Mouse (Mus musculus): ENCODE results near the gene Gjc2.

The Gjc2 gene

GRCm38 (mm10) chr11:59209003-59209441, 26.0 kb upstream of the Gjc2 start:
- DNase-seq (ENCODE audit: extremely low read depth, insufficient read length, low spot score), result peak; percentile 60

GRCm38 (mm10) chr11:59208153-59208831, 25.3 kb upstream of the Gjc2 start, which contains the start of gene 2310033P09Rik:
Gene 2310033P09Rik, plus strand, starts transcription at chr11:59208321.
- DNase-seq (ENCODE audit: extremely low read depth, insufficient read length, low spot score), result peak; percentile 95

DNA sequence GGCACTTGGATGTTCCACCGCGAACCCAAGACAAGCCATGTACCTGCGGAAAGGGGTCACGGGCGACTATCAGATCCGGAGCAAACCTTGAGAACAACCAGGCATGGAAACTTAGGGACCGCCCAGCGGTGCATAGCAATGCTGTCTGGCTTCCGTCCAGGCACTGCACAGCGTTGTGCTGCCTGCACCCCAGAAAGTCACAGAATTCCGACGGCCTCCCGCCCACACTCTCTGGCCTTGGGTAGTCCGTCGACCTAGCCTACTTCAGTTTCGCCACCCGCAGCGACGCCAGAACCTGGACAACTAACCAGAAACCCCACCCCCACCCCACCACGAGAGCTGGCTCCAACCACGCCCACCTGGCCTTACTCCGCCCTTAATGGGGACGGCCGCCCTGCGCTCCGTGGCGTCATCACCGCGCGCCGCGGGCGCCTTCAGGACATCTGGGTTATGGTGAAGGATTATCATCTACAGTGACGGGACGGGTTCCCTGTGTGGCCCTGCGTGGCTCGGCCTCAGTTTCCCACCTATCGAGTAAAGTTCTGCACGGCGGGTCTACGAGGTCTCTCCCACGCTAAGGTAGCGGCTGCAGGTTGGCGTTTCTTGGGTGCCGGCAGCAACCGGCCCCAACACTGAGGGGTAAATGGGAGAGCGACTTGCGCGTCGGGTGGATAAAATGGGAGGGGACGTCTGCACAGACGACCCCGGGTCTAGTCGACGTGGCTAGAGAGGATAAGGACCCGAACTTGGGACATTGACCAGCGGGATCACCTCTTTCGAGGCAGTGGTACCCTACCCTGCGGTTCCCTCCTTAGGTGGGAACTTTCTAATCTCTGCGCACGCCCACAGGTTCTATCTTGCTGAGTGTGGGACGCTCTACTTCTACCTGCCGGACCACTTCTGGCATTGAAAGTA, 19.3 kb upstream of the Gjc2 start, which contains the start of gene Mrpl55:
Mrpl55 (plus strand) TSS at position 406 of the 915 bp plus-strand sequence.
- peak; percentile 97 for DNase-seq (ENCODE audit: extremely low read depth, insufficient read length, low spot score)

- no peak for DNase-seq (ENCODE audit: extremely low read depth, insufficient read length, low spot score)
These were observed 18.4 kb upstream of the Gjc2 start for GRCm38 (mm10) chr11:59201216-59202002.

- no peak for DNase-seq (ENCODE audit: extremely low read depth, insufficient read length, low spot score)
These were observed 13.2 kb upstream of the Gjc2 start for GRCm38 (mm10) chr11:59196230-59196629.

GRCm38 (mm10) chr11:59192059-59192386, 9.0 kb upstream of the Gjc2 start, which contains the start of gene Guk1:
Gene Guk1, minus strand, starts transcription at chr11:59192212.
- no peak for DNase-seq (ENCODE audit: extremely low read depth, insufficient read length, low spot score)

DNA sequence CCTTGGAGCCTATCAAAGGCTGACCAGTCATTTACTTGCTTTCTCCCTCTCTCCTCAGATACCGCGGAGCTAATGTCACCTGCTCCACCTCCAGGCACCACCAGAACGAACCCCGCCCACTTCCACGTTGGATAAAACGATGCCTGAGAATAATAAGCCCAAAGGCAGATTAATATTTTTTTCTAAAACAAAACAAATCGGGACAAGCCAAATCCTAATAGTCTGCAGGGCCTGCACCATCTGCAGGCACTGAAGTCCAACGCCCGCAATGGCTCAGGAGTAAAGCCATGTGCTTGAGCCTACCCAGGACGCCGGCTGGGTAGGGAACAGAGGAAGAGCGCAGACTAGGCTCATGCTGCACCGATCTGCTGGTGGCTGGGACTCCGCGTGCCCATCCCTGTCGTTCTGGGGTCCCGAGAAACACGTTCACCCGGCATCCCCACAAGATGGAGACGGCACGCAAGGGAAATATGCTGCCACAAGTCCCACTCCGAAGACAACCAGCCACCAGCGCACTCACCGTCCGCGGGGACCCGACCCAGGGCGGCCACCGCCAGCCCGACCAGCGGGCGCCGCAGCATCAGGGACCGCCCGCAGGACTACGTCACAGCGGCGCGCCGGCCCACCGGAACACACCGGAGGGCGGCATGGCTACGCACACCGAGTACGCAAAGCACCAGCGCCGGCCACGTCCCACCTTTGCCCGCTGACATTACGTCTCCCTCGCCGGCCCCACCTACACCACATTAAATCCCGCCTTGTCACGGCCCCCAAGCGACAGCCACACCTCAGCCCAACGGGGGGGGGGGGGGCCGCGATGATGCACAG, 8.4 kb upstream of the Gjc2 start:
- DNase-seq (ENCODE audit: extremely low read depth, insufficient read length, low spot score), result peak; percentile 96

DNA sequence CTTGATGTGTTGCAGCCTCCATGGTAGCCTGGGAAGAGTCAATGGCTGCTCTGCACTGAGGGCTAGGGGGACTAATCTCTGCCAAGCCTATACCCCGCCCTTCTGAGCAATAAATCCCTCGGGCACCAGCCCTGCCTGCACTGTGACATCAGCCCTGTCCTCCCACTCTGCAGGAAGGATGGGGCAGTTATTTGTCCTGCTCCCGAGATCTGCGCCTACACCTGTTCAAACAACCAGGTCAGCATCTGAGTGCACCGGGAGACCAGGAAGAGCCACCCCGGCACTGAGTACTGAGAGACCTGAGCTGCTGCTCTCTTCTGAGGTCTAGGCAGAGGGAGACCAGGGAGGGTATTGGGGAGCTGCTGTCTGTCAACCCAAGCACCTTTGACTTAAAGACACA, 4.7 kb upstream of the Gjc2 start:
- no peak for DNase-seq (ENCODE audit: extremely low read depth, insufficient read length, low spot score)

GRCm38 (mm10) chr11:59185490-59185889, 2.5 kb upstream of the Gjc2 start:
- no peak for DNase-seq (ENCODE audit: extremely low read depth, insufficient read length, low spot score)

GRCm38 (mm10) chr11:59183821-59184220, 808 bp upstream of the Gjc2 start:
- peak; percentile 57 for DNase-seq (ENCODE audit: extremely low read depth, insufficient read length, low spot score)

- no peak for DNase-seq (ENCODE audit: extremely low read depth, insufficient read length, low spot score)
These were observed 6.1 kb downstream of the Gjc2 start for GRCm38 (mm10) chr11:59176921-59177320.

GRCm38 (mm10) chr11:59176475-59176874, 6.5 kb downstream of the Gjc2 start:
- DNase-seq (ENCODE audit: extremely low read depth, insufficient read length, low spot score), result no peak

DNA sequence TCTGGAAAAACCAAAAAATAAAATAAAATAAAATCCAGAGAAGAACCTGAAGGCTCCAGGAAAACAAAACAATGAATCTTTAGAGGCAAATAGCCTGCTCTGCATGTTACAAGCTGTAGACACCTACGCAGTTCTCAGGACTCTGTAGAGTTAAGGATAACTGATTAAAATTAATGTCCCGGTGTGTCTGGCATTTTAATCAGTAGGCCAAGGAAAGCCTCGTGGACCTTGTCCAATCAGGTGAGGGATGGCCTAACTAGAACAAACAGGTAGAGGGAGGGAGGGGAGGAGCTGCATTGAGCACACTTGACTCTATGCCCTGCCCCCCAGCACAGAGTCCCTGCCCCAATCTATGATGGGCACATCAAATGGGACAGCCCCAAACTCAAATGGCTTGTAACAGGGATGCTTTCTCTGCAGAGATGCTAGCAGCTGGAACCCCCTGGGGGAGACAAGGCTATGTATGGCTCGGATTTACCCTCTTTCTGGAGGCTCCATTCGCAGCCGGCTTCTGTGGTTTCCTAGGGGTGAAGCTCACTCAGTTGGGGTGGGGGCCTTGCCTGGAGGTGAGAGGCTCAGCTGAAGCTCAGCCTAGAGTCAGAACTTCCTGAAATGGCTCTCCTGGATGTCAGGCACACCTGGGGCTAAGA, 8.7 kb downstream of the Gjc2 start:
- DNase-seq (ENCODE audit: extremely low read depth, insufficient read length, low spot score), result no peak

DNA sequence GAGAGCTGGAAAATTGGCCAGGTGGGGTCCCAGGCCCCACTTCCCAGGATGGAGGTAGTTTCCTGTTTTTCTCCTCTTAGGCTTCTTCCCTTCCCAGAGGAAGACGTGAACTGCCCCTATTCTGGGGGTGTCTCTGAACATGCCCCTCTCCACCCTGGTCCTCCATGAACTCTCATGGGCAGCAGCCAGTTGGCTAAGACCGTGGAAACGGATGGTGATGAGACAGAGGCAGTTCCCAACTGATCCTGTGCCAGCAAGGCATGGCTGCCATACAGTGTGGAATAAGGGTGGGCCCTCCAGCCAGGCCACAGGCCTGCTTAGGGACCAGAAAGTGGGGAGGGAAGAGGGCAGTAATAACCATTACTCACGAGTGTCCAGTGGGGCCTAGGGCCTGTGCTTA, 12.5 kb downstream of the Gjc2 start:
- DNase-seq (ENCODE audit: extremely low read depth, insufficient read length, low spot score), result no peak

DNA sequence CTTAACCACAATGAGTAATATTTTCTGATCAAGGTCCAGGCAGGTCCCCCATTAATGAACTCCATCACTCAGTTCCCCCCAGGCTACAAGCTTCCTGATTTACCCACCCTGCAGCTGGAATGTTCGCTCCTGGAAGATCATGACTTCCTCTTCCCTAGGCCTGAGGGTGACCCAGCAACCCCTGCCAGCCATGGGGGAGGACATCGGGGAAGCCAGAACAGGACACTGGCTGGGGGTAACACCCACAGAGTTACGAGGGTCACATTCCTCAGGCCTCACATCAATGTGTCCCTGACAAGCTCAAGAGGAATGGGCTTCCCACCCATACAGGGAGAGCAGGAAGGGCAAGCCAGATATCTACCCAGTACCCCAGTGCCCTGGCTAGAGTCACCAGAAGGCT, 13.2 kb downstream of the Gjc2 start:
- DNase-seq (ENCODE audit: extremely low read depth, insufficient read length, low spot score), result no peak

DNA sequence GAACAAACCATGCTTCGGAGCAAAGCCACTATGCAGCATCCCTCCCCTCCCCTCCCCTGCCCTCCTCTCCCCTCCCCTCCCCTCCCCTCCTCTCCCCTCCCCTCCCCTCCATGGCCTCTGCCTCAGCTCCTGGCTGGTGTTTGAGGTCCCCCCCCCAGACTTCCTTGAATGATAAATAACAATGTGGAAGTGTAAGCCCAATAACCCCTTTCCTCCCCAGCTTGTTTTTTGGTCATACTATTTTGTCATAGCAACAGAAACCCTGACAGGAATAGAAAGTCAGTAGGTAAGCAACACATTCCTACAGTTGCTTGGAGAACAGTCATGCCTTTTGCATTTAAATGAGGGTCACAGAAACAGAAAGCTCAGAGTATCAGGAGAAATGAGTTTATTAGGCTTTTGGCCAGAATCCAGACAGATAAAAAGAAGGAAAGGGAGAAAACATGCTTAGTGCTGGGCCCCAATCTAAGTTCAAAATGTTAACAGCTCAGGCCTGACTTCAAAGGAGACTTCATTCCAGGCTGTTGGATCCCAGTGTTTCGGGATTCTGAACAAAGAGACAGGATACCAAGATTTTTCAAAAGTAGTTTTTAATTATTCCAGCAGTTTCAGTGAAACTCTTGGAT, 17.3 kb downstream of the Gjc2 start:
- no peak for DNase-seq (ENCODE audit: extremely low read depth, insufficient read length, low spot score)

DNA sequence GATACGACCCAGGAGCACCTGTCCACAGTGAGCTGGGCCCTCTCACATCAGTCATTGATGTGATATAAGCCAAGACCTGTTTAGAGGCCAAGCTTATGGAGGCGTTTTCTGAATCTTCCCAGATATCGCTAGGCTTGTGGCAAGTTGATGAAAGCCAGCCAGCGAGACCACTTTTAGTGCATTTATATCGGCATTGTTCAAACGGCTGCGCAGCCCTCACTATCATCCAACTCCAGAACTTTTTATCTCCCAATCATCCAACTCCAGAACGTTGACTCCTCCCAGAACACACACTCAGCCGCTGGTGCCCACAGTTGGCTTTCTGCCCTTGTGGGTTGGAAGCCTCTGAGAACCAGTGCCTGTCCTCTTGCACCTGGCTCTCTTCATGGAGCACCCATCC, 18.6 kb downstream of the Gjc2 start:
- no peak for DNase-seq (ENCODE audit: extremely low read depth, insufficient read length, low spot score)

DNA sequence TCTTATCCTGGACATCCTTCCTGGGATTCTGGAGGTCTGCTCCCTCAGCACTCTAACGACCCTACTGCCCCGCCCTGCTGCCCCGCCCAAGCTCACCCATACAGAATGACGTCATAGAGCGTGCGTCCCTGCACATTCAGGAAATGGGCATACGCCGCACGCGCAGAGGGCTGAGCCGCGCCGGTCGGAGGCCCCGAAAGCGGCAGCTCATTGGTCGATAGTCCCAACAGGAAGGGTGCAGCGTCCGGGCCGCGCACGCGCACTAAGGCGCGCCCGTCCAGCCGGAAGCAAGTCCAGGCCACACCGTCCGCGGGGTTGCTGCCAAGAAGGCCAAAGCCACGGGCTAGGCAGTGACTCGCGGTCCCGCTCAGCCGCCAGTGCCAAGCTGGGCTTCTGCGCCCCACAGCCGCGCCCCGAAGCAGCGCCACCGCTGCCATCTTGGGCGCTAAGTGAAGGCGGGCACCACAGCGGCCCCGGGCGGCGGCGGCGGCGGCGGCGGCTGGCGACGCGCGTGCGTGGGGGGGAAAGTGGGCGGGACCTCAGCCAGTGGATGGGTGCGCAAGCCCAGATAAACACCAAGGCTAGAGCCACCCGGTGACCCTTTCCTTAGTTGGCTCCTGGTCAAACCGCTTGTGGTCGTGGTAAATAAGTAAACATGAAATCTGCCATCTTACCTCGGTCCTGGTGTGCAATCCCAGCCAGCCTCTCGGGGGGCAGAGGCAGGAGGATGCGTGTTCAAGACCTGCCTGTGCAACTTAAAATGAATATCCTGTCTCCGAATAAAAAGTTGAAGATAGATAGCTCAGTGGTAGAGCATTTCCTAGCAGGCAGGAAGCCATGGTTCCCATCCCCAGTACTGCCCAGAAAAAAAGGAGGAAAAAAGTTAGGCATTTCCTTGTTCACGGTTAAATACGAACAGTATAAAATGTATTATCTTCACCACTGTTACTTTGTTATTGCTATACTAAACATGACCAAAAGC, 19.5 kb downstream of the Gjc2 start, which contains the start of gene Iba57:
Iba57 (minus strand) TSS at position 485 of the 982 bp plus-strand sequence.
- DNase-seq (ENCODE audit: extremely low read depth, insufficient read length, low spot score), result peak; percentile 100
